Comparison of ENCODE assay signal across 8 mouse cellular contexts in genomic region chr11:88086737-88087627, GRCm38 (mm10). TPM values are rescaled to one million over a fixed set of nuclear protein-coding genes. Genes with fewer than 3 reads are reported as not detected.
DNase-seq lines count a peak whose midpoint lies in the region; ATAC-seq lines count a peak whose summit lies in the region.

No protein-coding gene starts in this region.

- peak; percentile 82 for ATAC-seq in granulocyte monocyte progenitor cell, adult 5-6 weeks (replicated peaks; ENCODE audit: poor library complexity, severe bottlenecking)
- peak; percentile 96 for ATAC-seq in intestine, embryonic 16.5 days
- ATAC-seq in megakaryocyte progenitor cell, adult 5-6 weeks (replicated peaks; ENCODE audit: poor library complexity) = peak; percentile 96

- intact Hi-C loops in left cerebral cortex, postnatal 14 days (cut with DNase I) = loop anchor here (5.0 kb wide), 1 partner anchor 75 kb away; no protein-coding TSS in a partner anchor

- peak overlapping the region; percentile 81 for H3K27ac ChIP-seq in embryonic facial prominence, embryonic 10.5 days (replicated peaks)
- H3K27ac ChIP-seq in intestine, embryonic 16.5 days (ENCODE audit: low read length) = peak overlapping the region; percentile 73

- WGBS in embryonic facial prominence, embryonic 10.5 days = 8% methylated on average over 25 of the region's 25 CpGs
- WGBS in intestine, embryonic 16.5 days = 6% methylated on average over 25 of the region's 25 CpGs

- H3K9ac ChIP-seq in intestine, embryonic 16.5 days (ENCODE audit: low read depth, low read length) = peak overlapping the region; percentile 51

- H3K9me3 ChIP-seq in embryonic facial prominence, embryonic 10.5 days = no peaks in the 10 kb centered on the region
- H3K9me3 ChIP-seq in intestine, embryonic 16.5 days (ENCODE audit: control insufficient read depth, low read length) = no peaks in the 10 kb centered on the region

- DNase-seq in adrenal gland, postnatal 14 days = peak; percentile 96
- DNase-seq in embryonic facial prominence, embryonic 10.5 days (ENCODE audit: low spot score) = peak; percentile 95
- peak; percentile 88 to 92 for DNase-seq in left cerebral cortex, postnatal 14 days (ENCODE audit: low spot score in 2 of 2)
- peak; percentile 95 for DNase-seq in right cerebral cortex, postnatal 10 days (ENCODE audit: low spot score in 2 of 2)
- peak; percentile 68 for DNase-seq in urinary bladder, postnatal 10 days (ENCODE audit: low spot score)

- H3K36me3 ChIP-seq in embryonic facial prominence, embryonic 10.5 days (replicated peaks) = peaks cover 38% of the 10 kb centered on the region
- H3K36me3 ChIP-seq in intestine, embryonic 16.5 days (ENCODE audit: control insufficient read depth, insufficient read depth, low read length) = no peaks in the 10 kb centered on the region

- H3K27me3 ChIP-seq in embryonic facial prominence, embryonic 10.5 days (replicated peaks; ENCODE audit: low read depth, poor library complexity, severe bottlenecking) = no peaks in the 10 kb centered on the region
- no peaks in the 10 kb centered on the region for H3K27me3 ChIP-seq in intestine, embryonic 16.5 days (replicated peaks; ENCODE audit: control insufficient read depth, insufficient read depth, low read length)

- H3K4me1 ChIP-seq in embryonic facial prominence, embryonic 10.5 days = peaks cover 32% of the 10 kb centered on the region
- H3K4me1 ChIP-seq in intestine, embryonic 16.5 days (ENCODE audit: control insufficient read depth, insufficient read depth, low read length) = peaks cover 4% of the 10 kb centered on the region

- peak overlapping the region; percentile 52 for H3K4me3 ChIP-seq in embryonic facial prominence, embryonic 10.5 days
- peak overlapping the region; percentile 42 for H3K4me3 ChIP-seq in intestine, embryonic 16.5 days (ENCODE audit: low read length)

- H3K4me2 ChIP-seq in intestine, embryonic 16.5 days (ENCODE audit: low read depth, low read length) = peak overlapping the region; percentile 77

RNA-seq across cellular contexts. Expression of gene Cuedc1, which starts 10.9 kb away (rescaled TPM):
- 37.9 and 41.9 TPM in 2 replicates for total RNA-seq in adrenal gland, postnatal 14 days (2021)
- 20.8 and 21.9 TPM in 2 replicates for polyA plus RNA-seq in embryonic facial prominence, embryonic 10.5 days (2016; fragmentation: Nextera tagmentation; extraction: Ambion mirVana)
- 0.92 and 1.1 TPM in 2 replicates for total RNA-seq in granulocyte monocyte progenitor cell, adult 5-6 weeks (2014; fragmentation: Nextera tagmentation)
- total RNA-seq in granulocyte monocyte progenitor cell, adult 5-6 weeks (2017) = 1.5 and 1.6 TPM in 2 replicates
- 8.0 and 8.5 TPM in 2 replicates for polyA plus RNA-seq in intestine, embryonic 16.5 days (2015; fragmentation: Nextera tagmentation; extraction: Ambion mirVana)
- total RNA-seq in left cerebral cortex, postnatal 14 days (2021) = 10 to 100 TPM; 28.2 TPM
- 0.73 and 3.7 TPM in 2 replicates for total RNA-seq in megakaryocyte progenitor cell, adult 5-6 weeks (2015)
- 0.12 and 1.0 TPM in 2 replicates for total RNA-seq in megakaryocyte progenitor cell, adult 5-6 weeks (2017)

RNA-seq across cellular contexts. Expression of gene Vezf1, which starts 18.9 kb away (rescaled TPM):
- total RNA-seq in adrenal gland, postnatal 14 days (2021) = 39.8 and 42.4 TPM in 2 replicates
- 59.4 and 60.0 TPM in 2 replicates for polyA plus RNA-seq in embryonic facial prominence, embryonic 10.5 days (2016; fragmentation: Nextera tagmentation; extraction: Ambion mirVana)
- total RNA-seq in granulocyte monocyte progenitor cell, adult 5-6 weeks (2014; fragmentation: Nextera tagmentation) = 28.2 and 32.0 TPM in 2 replicates
- 14.3 and 15.8 TPM in 2 replicates for total RNA-seq in granulocyte monocyte progenitor cell, adult 5-6 weeks (2017)
- 23.3 and 24.1 TPM in 2 replicates for polyA plus RNA-seq in intestine, embryonic 16.5 days (2015; fragmentation: Nextera tagmentation; extraction: Ambion mirVana)
- 10 to 100 TPM; 24.4 to 25.3 TPM for total RNA-seq in left cerebral cortex, postnatal 14 days (2021)
- total RNA-seq in megakaryocyte progenitor cell, adult 5-6 weeks (2015) = 37.5 and 41.8 TPM in 2 replicates
- total RNA-seq in megakaryocyte progenitor cell, adult 5-6 weeks (2017) = 16.2 and 18.8 TPM in 2 replicates

RNA-seq across cellular contexts. Expression of gene Srsf1, which starts 39.8 kb away (rescaled TPM):
- 245 and 260 TPM in 2 replicates for total RNA-seq in adrenal gland, postnatal 14 days (2021)
- 402 and 405 TPM in 2 replicates for polyA plus RNA-seq in embryonic facial prominence, embryonic 10.5 days (2016; fragmentation: Nextera tagmentation; extraction: Ambion mirVana)
- total RNA-seq in granulocyte monocyte progenitor cell, adult 5-6 weeks (2014; fragmentation: Nextera tagmentation) = 195 and 201 TPM in 2 replicates
- total RNA-seq in granulocyte monocyte progenitor cell, adult 5-6 weeks (2017) = 500 and 715 TPM in 2 replicates
- polyA plus RNA-seq in intestine, embryonic 16.5 days (2015; fragmentation: Nextera tagmentation; extraction: Ambion mirVana) = 169 and 170 TPM in 2 replicates
- 100 to 1,000 TPM; 171 to 177 TPM for total RNA-seq in left cerebral cortex, postnatal 14 days (2021)
- total RNA-seq in megakaryocyte progenitor cell, adult 5-6 weeks (2015) = 257 and 278 TPM in 2 replicates
- 528 and 695 TPM in 2 replicates for total RNA-seq in megakaryocyte progenitor cell, adult 5-6 weeks (2017)

Comparison
In these comparisons a context has a peak if more than half of its experiments do, and no peak if none do; other contexts are left out.
1. Peak in every context shown above with its lines: DNase-seq, ATAC-seq, H3K4me3 ChIP-seq and H3K27ac ChIP-seq.